Mouse (Mus musculus) induced T-regulatory cell, adult 2 months (primary cell): ENCODE measurements around the gene Bcl3.

Experiments
- DNase-seq: peaks from one replicate; pipeline ENCODE4 v3.0.0-alpha.2; 2012; ENCODE audit warnings: low read depth

Bcl3 gene

DNA sequence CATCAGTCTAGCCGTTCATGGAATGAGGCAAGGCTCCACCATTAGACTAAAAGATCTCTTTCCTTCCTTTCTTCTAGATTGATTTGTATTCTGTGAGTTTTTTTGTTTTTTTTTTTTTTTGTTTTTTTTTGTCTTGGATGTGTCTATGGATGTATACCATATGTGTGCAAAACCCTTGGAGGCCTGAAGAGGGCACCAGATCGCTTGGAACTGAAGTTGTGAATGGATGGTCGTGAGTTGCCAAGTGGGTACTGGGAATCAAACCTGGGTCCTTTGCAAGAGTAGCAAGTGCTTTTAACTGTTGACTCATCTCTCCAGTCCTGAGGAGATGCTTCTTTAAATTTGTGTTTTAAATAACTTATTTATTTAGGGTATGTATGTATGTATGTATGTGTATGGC lies 11.5 kb upstream of the Bcl3 start:
- DNase-seq: peak; percentile 31

DNA sequence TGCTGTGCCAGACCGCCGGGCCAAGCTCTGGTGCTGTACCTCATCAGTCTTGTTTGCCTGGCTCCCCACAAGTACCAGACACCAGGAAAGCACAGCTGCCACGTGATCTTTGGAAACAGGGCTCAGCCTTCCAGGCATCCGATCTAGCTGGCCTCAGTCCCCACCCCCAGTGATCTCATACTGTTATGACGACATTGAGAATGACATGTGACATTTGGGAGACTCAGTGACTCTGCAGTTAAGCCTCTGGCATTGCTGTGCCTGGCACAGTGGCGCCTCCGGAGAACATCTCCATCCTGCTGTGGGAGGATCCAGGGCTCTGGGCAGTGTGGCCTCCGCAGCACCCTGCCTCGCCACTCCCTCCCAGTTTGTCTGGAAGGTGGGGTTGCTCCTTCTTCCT lies 9.3 kb upstream of the Bcl3 start:
- no peak for DNase-seq

DNA sequence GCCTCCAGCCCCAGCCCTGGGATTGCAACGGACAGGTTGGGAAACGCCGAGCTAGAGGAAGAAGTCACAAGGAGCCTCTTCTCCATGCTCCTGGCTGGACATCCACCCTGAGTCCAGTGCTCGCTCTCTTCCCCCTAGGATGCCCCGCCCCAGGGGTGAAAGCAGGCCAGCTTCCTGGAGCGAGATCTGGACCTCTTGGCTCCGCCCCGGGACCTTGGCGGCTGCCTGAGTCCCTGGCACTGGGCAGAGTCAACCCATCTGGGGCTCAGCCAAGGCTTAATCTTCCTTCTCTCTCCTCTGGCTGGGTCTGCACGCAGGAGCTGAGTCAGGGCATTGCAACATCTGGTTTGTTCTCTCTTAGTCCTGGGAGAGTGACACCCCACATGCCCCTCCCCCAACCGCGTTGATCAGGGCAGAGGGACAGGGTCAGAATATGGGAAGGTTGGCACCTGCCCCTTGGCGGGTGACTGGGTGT lies 8.1 kb upstream of the Bcl3 start:
- peak; percentile 33 for DNase-seq

DNA sequence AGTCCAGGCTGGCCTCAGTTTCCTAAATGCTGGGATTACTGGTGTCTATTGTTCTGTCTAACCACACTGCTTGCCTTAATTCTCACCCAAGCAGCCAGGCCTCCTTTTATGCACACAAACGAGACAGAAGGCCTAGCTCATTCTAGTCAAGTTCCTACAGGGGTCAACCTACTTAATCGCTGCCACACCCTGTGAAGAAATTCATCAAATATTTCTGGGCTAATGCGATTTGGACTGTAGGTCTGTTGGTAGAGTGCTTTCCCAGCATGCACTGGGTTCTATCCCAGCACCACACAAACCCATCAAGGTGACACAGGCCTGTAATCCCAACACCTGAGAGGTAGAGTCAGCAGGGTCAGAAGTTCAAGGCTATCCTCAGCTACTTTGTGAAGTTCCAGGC lies 7.1 kb upstream of the Bcl3 start:
- DNase-seq: no peak

DNA sequence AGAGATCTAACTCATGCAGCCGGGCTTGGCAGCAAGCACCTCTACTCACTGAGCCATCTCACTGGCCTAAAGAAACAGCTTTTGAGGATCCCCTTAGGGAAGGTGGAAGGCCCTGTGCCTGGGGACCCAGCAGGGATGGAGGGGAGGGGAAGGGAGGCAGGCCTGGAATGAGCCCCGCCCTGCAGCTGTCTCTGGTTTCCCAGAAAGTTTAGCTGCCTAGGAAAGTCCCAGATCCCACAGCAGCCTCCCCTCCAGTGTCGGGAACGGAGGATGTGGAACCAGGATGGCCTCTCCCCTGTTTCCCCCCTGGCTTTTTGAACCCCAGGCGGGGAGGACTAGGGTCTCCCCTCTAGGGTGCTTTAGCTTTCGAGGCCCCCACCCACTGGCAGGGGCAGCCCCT lies 4.2 kb upstream of the Bcl3 start:
- no peak for DNase-seq

DNA sequence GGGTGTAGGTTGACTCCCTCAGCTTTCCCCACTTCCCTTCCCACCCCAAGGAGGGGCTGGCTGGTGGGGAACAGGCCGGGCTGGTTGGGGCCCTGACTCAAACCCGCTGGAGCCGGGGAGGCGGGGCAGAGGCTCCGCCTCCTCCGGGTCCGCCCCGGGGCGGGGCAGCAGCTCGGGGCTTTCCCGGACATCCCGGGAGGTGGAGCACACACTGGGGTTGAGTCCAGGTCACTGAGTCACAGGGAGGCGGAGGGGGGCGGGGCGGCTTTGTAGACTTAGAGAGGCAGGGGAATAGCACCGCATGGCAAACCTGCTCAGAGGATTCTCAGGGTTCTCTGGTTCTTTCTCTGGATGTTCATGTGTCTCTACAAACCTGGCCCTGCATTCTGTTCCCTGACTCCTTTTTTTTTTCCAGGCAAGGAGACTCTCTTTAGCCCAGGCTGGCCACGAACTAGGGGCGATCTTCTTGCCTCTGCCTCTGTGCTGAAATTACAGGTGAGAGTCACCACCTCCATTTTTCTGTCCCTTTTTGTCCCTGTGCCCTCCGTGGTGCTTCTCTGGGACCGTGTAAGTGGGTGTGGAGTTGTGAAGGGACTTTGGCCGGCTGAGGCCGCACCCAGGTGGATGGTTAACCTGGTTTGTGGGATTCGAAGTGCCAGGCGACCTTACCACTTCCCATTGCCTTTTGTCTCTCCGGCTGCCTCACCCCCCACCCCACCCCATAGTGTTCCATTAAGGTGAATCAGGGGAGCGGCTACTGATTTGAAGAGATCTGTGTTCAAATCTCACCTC lies 1.8 kb upstream of the Bcl3 start:
- peak; percentile 97 for DNase-seq

DNA sequence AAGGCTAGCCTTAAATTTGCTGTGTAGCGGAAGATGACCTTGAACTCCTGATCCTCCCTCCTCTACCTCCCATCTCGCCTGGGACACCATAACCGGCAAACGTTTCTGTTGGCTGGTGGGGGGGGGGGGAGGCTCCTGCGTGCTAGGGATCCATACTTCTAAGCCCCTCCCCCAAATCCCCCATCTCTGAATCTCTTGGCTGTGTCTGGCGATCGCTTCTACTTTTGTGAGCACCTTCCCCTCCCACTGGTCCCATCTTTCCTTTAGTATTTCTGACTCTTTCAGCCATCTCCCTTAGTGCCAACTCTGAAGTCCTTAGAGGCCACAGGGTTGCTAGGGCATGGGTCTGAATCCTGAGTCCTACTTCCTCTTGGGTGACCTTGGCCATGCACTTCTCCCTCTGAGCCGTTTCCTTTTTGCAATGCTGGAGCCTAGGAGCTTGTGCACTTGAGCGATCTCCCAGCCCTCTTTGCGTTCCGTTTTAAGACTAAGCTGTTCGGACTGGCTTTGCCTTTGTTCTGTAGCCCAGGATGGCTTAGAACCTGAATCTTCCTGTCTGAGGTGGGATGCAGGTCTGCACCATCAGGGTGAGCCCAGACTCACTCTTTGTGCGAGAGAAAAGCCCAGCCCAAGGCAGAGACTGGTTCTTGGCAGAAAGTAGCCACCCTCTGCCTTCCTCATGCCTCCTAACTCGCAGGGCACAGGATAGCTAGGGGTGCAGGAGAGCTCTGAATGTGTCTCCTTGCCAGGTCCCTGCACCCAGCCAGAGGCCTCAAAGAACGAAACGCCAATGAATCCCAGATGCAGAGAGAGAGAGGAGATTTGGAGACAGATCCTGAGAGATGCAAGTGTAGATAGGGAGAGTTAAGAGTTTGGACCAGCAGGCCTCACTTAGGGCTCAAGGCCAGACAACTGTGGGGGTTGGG lies 949 bp upstream of the Bcl3 start:
- no peak for DNase-seq

DNA sequence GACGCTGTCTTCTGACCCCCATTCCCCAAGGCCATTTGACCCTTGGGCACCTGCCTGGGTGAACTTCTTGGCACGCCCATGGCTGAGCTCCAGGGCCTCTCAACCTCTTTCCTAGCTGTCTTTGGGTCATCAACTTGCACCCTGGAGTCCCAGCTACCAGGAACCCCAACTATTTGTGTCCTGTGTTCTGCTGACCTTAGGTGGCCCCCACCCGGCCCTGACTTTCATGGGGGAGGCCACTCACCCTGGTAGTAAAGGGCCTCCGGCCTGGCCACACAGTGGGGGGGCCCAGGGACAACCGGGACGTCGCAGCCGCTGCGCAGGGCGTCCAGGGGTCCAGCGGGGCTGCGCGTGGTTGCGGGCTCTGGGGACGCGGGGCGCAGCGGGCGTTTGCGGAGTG lies 377 bp downstream of the Bcl3 start:
- DNase-seq: peak; percentile 52

DNA sequence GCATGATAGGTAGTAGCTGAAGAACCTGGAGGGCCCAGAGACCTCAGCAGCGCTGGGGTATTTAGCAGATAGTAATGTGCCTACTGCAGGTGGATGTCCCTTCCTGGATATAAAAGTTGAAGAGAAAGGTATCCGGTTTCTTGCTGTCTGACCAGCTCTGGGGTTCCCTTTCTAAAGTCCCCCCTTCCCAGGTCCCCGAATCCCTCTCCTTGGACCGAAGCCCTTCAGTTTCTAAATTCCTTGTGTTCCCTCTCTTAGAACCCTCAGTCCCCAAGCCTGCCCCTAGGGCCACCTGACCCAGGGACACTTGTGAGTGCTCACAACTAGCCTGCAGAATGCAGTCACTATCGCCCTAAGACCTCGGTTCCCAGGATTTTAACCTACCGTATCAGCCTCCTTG lies 937 bp downstream of the Bcl3 start:
- DNase-seq: peak; percentile 60

DNA sequence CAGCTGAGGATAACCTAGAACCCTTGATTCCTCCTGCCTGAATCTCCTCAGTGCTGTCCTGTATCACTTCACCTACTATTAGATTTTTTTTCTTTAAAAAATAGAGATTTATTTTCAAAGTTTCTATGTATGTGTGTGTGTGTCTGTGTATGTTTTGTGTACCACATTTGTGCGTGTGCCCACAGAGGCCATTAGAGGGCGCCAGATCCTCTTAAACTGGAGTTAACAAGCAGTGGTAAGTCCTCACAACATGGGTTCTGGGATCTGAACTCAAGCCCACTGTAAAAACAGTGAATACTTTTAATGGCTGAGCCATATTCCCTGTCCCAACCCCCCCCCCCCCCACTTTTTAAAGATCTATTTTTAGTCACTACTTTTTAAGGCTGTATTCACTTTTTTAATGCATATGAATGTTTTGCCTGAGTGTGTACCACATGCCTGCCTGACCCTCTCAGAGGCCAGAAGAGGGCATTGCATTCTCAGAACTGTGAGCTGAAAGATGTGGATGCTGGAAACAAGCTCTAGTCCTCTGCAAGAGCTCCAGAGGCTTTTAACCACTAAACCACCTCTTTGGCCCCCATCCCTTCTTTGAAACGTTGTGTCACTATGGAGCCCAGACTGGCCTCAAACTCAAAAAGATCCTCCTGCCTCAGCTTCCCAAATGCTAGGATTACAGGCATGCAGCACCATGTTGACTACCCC lies 2.1 kb downstream of the Bcl3 start:
- DNase-seq: peak; percentile 82

DNA sequence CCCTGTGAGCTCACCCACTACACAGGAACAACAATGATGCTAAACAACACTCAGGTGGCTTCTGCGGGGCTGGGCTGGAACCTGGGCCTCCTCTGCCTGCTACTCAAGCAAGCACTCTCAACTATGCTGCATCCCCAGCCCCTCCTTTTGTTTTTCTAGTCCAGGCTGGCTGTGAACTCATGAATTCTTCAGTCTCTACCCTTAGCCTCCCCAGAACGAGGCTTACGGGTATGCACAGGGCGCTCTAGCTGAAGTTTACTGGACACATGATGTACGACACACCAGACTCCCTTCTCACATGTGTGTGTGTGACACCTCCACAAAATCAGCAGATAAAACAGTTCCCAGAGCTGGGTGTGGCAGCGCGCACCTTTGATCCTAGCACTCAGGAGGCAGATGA lies 3.7 kb downstream of the Bcl3 start:
- DNase-seq: peak; percentile 62

DNA sequence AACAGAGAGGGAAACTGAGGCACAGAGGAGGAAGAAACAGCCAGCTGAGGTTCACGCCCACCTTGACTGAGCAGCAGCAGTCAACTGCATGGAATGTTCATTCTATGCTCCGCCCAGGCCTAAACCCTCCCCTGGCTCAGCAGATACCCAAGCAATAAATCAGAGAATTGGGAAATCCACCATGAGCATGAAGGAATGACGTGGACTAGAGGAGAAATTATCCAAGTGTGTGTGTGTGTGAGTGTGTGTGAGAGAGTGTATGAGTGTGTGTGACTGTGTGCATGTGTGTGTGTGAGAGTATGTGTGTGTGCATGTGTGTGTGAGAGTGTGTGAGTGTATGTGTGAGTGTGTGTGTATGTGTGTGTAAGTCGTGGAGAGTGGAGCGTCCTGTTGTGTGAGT lies 4.1 kb downstream of the Bcl3 start:
- DNase-seq: no peak

DNA sequence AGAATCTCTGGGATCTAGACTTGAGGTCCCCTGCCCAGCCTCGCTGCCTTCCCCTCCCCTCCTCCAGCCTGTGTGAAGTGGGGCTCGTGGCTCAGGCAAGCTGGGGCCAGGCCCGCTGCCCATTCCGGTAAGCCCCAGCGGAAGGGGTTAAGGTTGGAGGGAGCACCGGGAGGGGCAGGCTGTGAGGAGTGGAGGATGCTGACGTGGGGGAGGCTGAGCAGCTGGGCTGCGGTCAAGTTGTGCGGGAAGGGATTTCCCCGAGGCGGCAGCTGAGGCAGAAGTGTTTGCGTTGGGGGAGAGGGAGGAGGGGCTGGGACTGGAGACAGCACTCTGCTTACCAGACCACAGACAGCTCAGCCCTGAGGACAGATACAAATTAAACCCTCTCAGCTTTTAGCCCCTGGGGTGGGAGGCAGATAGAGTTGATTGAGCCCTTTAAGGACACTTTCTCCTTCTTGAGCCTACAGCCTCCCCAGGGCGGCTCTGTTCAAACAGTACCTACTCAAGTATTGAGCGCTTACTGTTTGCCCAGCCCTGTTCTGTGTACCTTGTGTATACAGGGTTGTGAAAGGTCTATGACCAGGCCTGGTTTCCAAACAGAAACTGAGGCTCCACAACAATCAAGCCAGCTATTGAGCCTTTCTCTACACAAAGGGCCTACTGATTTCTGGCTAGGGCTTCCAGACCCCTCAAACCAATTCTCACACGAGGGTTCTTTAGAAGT lies 5.0 kb downstream of the Bcl3 start:
- peak; percentile 96 for DNase-seq

DNA sequence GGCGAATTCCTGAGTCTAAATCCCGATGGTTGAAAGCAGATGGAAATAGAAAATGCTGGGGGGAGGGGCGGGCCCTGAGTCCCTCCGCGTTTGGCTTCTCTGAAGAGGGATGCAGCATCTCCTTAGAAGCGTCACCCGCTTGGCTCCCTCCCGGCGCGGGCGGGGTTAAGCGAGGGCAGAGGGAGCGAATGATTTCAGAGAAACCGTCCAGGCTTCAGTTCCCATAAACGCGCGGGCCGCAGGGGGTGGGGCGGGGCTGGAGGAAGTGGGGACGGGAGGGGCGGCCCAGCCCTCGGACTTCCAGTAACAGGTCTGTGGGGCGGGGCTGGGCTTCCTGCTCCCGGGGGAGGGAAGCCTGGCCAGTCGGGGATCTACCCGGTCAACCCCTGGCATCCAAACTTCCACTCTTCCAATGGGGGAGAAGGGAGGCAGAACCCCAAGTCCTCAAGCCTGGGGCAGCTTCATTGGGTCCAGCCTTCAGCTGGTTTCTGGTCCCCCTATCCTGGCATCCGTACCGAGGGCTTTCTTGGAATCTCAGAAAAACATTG lies 6.3 kb downstream of the Bcl3 start:
- peak; percentile 89 for DNase-seq

DNA sequence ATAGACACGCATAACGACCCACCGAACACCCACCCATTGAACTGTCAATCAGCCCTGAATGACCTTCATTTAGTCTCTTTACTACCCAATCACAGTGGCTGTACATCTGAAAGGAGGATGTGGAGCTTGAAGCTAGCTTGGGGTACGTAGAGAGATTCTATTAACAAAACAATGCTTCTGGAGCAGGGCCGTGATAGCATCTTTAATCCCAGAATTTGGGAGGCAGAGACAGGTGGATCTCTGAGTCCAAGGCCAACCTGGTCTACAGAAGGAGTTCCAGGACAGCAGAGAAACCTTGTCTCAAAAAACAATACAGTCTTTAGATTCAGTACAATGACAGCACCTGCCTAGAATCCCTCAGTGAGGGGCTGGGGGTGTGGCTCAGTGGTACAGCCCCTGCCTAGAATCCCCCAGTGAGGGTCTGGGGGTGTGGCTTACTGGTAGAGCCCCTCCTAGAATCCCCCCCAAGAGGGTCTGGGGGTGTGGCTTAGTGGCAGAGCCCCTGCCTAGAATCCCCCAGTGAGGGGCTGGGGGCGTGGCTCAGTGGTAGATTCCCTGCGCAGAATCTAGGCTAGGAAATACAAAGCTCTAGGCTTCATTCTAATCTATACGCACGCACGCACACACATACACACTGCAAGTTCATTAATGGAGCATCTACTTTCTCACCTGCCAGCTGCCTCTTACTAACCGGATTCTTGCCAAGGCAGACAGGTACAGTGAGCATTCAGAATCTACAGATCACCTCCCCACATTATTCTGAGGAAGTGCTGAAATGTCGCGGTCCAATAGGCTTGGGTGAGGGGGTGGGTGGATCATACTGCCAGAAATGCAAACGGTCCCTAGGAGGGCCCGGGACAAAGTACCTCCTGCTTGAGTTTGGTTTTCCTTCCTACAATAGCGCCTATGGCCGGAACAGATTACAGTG lies 7.0 kb downstream of the Bcl3 start:
- DNase-seq: peak; percentile 35

DNA sequence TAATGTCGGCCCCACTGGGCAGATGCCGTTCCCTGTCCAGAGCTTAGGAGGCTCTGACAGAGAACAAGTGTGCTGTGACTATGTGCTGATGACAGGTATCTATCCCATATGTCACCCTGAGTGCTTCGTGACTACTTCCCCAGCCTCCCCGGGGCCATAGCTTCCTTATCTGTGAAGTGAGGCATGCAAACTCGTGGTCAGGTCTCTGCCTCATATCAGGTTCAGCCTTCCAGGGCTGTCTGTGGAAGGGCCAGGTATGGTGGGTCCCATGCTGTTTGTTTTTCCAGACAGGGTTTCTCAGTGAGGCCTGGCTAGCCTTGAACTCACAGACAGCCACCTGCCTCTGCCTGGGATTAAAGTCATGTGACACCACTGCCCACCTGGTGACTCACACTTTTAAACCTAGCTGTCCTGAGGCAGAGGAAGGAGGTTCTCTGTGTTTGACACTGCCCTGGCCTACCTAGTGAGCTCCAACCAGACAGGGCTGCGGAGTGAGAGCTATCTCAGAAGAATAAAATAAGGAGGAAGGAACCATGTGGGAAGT lies 8.9 kb downstream of the Bcl3 start:
- DNase-seq: peak; percentile 22

DNA sequence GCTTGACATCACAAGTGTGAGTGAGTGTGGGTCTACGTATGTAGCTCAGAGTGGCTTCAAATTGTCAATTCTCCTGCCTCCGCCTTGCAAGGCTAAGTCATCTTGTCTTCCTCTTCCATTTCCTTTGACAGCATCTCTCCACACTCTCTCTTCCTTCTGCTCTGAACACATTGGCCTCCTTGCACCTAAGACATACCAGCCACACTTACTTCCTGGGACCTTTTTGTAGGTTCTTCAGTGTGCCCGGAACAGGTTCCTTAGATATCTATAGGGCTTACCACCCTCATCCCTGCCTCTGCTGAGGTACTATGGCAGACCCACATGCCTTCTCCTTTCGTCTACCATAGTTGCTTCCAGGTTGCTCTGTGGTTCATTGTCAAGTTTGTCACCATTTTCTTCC lies 9.4 kb downstream of the Bcl3 start:
- peak; percentile 19 for DNase-seq

DNA sequence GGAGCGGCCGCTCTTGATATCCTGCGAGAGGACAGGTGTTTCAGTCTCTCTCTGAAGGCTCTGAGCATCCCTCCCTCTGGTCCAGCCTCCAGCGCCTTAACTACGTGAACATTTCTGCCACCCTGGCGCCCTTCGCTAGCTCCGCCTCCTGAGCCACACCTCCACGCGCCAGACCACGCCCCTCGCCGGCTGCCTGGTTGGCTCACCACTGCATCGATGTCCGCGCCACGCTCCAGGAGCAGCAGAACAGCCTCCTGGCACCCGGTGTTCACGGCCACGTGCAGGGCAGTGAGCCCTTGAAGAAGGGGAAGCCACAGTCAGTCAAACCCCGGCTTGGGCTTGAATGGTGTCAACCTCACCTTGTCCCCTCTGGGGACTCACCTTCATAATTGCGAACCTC lies 11.5 kb downstream of the Bcl3 start:
- DNase-seq: no peak

DNA sequence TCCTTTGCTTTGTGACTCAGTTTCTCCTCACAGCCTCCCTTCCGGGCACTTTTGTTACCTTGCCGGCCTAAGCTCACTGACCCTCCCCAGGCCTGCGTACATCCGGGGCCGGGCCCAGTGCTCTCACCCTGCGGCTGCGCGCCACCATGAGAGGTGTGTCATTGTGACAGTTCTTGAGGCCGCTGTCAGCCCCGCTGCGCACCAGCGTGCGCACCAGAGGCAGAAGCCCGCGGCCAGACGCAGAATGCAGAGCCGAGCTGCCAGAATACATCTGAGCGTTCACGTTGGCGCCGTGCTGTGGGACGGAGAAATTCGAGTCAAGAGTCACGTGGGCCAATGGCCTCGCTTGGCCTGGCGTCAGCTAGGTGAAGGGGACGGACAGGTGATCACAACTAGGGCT lies 13.2 kb downstream of the Bcl3 start:
- DNase-seq: no peak

DNA sequence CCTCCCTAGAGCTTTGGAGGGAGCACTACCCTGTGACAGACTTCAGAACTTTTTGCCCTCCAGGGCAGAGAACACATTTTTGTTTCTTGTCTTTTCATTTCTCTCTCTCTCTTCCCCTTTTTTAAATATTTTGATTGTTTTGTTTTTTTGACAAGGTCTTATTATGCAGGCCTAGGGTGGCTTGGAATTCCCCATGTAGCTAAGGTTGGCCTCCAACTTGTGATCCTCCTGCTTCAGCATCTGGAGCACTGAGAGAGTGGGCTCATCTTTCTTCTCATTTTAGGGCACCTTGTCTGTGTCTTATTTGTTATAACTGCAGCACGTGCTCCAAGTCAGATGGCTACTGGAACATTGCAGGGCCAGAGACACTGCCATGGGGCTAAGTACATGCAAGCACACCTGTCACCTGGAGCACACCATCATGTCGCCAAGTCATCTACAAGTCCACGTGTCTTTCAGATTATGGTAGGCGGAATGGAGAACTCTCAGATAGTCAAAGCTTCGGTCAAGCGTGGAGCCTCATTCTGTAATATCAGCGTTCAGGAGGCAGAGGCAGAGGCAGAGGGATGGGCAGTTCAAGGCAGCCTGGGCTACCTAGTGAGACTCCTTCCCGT lies 16.1 kb downstream of the Bcl3 start:
- peak; percentile 24 for DNase-seq
